Mouse (Mus musculus) heart, postnatal 0 days (tissue): ENCODE measurements around the gene Tmem132b.

Source experiments
- CTCF ChIP-seq: IDR thresholded peaks from 2 replicates; pipeline ENCODE4 v1.5.1; 2016; ENCODE audit warnings: antibody characterized with exemption, control low read depth, low read depth
- EP300 ChIP-seq: IDR thresholded peaks from 2 replicates; pipeline ENCODE4 v1.6.1; 2016; ENCODE audit warnings: antibody characterized with exemption, low read depth

GRCm38 (mm10) chr5:125572011-125572410, 40.4 kb downstream of the Tmem132b start:
- no peak for TF ChIP-seq CTCF
- TF ChIP-seq EP300, result no peak
